In genomic region chr11:85524186-85524585, GRCm38 (mm10) we compare ENCODE assay signal across 8 mouse cellular contexts.
DNase-seq lines count a peak whose midpoint lies in the region; ATAC-seq and TF ChIP-seq lines count a peak whose summit lies in the region.

No protein-coding gene starts in this region.

- peak overlapping the region; percentile 57 for H3K4me2 ChIP-seq in hindbrain, embryonic 13.5 days
- H3K4me2 ChIP-seq in lung, embryonic 15.5 days: peak overlapping the region; percentile 43

- peak overlapping the region in 1 of 2 experiments; percentile 50; a peak in 2 of 4 replicates for H3K4me3 ChIP-seq in ES-E14 (ENCODE audit: insufficient read depth in 1 of 2, low read depth in 1 of 2, low read length in 2 of 2, poor library complexity in 1 of 2, severe bottlenecking in 1 of 2)
- H3K4me3 ChIP-seq in hindbrain, embryonic 13.5 days: peak overlapping the region; percentile 32
- H3K4me3 ChIP-seq in lung, embryonic 15.5 days: 0 out of 2 replicates have a peak overlapping the region, but pooled peaks have one; percentile 3

- DNase-seq in ES-E14 (ENCODE audit: low read depth, low spot score): peak; percentile 44
- DNase-seq in cerebellum, adult 9-10 months: peak; percentile 75
- peak; percentile 55 for DNase-seq in frontal cortex, postnatal 25 days (ENCODE audit: low spot score in 2 of 2)
- DNase-seq in layer of hippocampus, postnatal 10 days (ENCODE audit: low spot score in 2 of 2): peak; percentile 71 to 76
- peak; percentile 57 for DNase-seq in ovary, postnatal 14 days (ENCODE audit: low spot score)
- peak; percentile 20 to 33 for DNase-seq in thymus, postnatal 36 days

- H3K4me1 ChIP-seq in ES-E14 (ENCODE audit: control insufficient read depth in 2 of 2, insufficient read depth in 2 of 2, low read length in 2 of 2, poor library complexity in 1 of 2): peaks cover 0 to 10% of the 10 kb centered on the region in 2 experiments; a peak in 1 of 4 replicates
- H3K4me1 ChIP-seq in hindbrain, embryonic 13.5 days (replicated peaks): peaks cover 37% of the 10 kb centered on the region
- H3K4me1 ChIP-seq in lung, embryonic 15.5 days: peaks cover 53% of the 10 kb centered on the region

- H3K27ac ChIP-seq in ES-E14 (ENCODE audit: insufficient read depth, low read depth, low read length, poor library complexity, severe bottlenecking): no peak overlapping the region
- H3K27ac ChIP-seq in hindbrain, embryonic 13.5 days: no peak overlapping the region
- H3K27ac ChIP-seq in lung, embryonic 15.5 days: peak overlapping the region; percentile 86

- ATAC-seq in hindbrain, embryonic 13.5 days (ENCODE audit: low FRiP score): peak; percentile 59; the same call in 1 of the 2 replicates
- ATAC-seq in lung, embryonic 15.5 days (ENCODE audit: borderline replicate concordance, extremely low read depth, low FRiP score, low TSS enrichment): peak; percentile 56; the same call in 1 of the 2 replicates

- WGBS in hindbrain, embryonic 13.5 days: 9% methylated on average over 12 of the region's 12 CpGs
- WGBS in lung, embryonic 15.5 days: 33% methylated on average over 12 of the region's 12 CpGs

- H3K27me3 ChIP-seq in hindbrain, embryonic 13.5 days: peaks cover 47% of the 10 kb centered on the region
- H3K27me3 ChIP-seq in lung, embryonic 15.5 days: no peaks in the 10 kb centered on the region

- H3K36me3 ChIP-seq in ES-E14 (ENCODE audit: control insufficient read depth, insufficient read depth, low read length, poor library complexity, severe bottlenecking): no peaks in the 10 kb centered on the region
- no peaks in the 10 kb centered on the region for H3K36me3 ChIP-seq in hindbrain, embryonic 13.5 days
- H3K36me3 ChIP-seq in lung, embryonic 15.5 days: no peaks in the 10 kb centered on the region

- H3K9me3 ChIP-seq in ES-E14 (ENCODE audit: control insufficient read depth, insufficient read depth, low read depth, low read length): no peaks in the 10 kb centered on the region
- H3K9me3 ChIP-seq in hindbrain, embryonic 13.5 days: no peaks in the 10 kb centered on the region
- no peaks in the 10 kb centered on the region for H3K9me3 ChIP-seq in lung, embryonic 15.5 days

- H3K9ac ChIP-seq in ES-E14 (ENCODE audit: insufficient read depth, low read depth, low read length, poor library complexity, severe bottlenecking): peak overlapping the region; percentile 40; the same call in 1 of the 2 replicates
- peak overlapping the region; percentile 62 for H3K9ac ChIP-seq in hindbrain, embryonic 13.5 days
- H3K9ac ChIP-seq in lung, embryonic 15.5 days: no peak overlapping the region

- in situ Hi-C loops in ES-E14 (cut with MboI; ENCODE audit: low sequenced_read_pairs in 2 of 2, unreplicated experiment in 2 of 2): no loop called here

TF ChIP-seq in ES-E14, 5 proteins besides CTCF, POLR2A, EP300 and RAD21:
- TF ChIP-seq HCFC1 (IDR thresholded peaks at IDR 0.05; ENCODE audit: borderline replicate concordance, insufficient read depth, low read length) (no peak), ZNF384 (IDR thresholded peaks at IDR 0.05; ENCODE audit: low read depth, low read length) (no peak), MAFK (IDR thresholded peaks at IDR 0.05; ENCODE audit: insufficient read depth, low read depth, low read length) (no peak), ZC3H11A (IDR thresholded peaks at IDR 0.05; ENCODE audit: borderline replicate concordance, low read depth, low read length) (no peak), CHD2 (IDR thresholded peaks at IDR 0.05; ENCODE audit: low read depth, low read length) (no peak)
